Mouse (Mus musculus): Measurements from ENCODE around the gene Fras1. TPM values are rescaled to one million over a fixed set of nuclear protein-coding genes. Genes with fewer than 3 reads are reported as not detected.

Gene Fras1
- total RNA-seq, 2 experiments from 2014 or later: 21.1 to 24.8 TPM

DNA sequence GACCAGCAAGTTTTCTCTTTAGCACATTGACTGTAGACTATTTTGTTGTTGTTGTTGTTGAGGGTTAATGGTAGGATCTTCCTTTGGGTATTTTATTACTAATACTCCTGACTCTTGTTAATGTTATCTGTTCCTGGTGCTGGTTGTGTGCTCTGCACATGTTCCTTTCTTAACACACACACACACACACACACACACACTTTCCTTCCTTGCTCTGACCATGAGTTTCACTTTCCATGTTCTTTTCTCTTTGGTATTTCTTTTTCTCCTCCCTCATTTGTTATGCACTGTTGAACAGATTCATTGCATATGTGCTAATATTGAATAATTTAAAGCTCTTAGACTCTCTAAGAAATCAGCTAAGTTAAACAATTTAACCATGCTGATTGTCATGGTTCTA is 105.2 kb downstream of the Fras1 start:
- intact Hi-C loops (cut with DNase I): no loop called here

DNA sequence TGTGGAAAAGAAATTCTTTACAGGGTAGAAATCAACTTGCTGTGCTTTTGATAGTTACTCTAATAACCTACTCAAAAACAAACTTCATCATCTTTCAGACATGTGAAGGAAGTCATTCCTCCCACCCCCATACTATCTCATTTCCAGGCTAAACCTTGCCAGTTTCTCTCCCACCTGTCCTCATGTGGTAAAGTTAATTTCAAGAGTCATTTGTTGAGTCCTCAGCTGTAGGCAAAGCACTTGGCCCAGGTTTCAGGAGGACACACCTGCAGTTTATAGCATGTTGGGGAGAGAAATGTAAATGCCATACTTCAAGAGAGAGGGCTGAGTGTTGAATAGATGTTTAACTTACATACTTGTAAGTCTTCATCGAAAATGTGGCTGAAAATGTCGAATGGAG is 107.4 kb downstream of the Fras1 start:
- intact Hi-C loops (cut with DNase I): no loop called here
- DNase-seq: no peak

More for the DNA sequence above, 105.2 kb downstream of the Fras1 start:
- DNase-seq: no peak

DNA sequence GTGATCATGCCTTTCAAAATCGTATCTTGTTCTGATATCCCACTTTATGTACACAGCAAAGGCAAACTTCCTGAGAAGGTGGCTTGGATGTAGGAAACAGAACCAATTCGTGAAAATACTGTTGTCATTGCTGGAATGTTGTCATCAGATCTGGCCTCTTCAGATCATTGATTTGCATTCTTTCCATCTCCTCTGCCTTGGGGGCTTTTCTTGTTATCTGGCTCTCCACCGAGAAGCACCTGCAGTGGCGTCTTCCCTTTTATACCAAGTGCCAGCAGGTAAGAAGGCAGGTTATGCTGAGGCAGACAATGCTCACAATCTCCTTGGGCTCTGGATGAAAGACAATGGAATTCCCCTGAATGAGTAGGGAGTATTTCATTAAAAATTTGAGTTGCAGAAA is 108.3 kb downstream of the Fras1 start:
- DNase-seq: no peak
- intact Hi-C loops (cut with DNase I): no loop called here

DNA sequence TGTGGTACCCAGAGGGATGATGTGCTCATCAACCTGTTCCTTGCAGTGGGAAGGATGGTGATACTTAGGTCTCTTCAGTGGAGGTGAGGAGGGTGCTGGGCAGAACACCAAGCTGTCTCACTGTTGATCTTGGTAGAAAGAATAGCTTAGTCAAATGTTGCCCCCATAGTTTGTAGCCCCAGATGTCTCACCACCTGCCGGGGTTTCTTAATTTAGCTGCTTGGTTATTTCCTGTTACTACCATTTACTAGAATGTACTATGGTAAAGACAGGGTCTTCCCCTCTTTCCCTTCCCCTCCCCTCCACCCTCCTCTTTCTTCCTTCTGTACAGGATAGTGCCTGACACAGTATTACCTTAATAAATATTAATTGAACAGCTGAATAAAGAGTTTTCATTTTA is 118.7 kb downstream of the Fras1 start:
- intact Hi-C loops (cut with DNase I): no loop called here

DNA sequence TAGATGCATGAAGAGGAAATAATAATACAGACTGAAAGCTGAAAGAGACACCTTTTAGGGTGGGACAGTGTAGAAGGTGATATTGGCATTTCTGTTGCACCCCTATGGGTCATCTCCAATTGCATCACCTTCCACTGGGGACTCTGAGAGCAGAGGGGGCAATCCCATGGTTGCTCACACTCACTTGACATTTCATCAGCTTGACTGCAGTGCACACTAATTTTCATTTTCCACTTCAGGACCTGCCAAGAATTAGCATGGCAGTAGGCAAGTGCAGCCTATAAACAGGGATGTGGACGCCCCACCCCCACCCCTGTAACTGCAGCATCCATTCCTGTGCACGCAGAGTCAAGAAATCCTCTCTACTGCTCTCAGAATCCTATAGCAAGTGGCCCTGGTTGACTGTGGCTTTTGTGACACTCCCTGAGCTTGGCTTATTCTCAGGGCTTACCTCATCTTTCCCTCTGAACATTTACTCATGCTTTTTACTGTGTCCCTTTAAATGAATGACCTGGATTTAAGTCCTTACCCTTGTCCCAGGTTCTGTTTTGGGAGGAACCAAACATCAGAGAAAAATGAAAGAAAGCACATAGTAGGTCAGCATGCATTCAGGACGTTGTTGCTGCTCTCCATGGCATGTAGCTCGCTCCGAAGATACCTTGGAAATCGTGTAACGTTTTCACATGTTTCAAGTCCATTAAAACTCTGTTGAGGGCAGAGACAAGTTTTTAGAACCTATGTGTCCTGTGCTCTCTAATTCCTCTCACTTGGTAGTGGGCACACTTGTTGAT is 120.9 kb downstream of the Fras1 start:
- intact Hi-C loops (cut with DNase I): no loop called here
- no peak for DNase-seq

More for the DNA sequence above, 118.7 kb downstream of the Fras1 start:
- DNase-seq: no peak

DNA sequence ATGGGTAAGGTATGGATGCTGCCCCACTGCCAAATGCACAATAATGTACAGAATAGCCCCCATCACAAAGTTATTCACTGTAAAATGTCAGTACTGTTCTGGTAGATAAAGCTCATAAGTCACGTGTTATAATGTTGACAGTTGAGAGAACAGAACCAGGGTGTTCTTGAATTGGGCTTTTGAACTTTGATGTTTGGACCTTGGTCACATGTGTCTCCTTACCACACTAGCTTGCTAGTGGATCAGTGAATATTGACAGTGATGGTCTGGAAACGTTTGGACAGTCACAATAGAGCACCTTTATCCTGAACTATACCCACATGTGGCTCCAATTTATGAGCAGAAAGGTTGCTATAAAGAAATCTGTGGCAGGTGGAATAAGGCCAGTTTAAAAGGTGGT is 124.3 kb downstream of the Fras1 start:
- DNase-seq: no peak
- intact Hi-C loops (cut with DNase I): no loop called here

DNA sequence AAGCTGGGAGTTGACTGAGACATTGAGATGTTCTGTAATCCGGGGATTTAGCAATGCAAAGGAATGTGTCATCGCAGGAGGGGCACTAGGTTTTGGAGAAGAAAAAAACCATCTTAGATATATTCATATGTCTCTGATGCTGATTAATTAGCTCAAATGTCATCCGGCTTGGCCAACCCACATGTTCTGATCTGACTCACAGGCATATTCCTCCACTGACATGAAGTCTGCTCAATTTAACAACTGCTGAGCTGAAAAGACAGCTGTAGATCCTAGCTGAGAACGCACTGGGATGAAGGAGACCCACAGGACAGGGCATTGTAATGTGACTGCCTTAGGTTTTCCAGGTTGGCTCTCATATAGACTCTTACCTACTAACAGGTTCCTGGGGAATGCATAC is 128.0 kb downstream of the Fras1 start:
- intact Hi-C loops (cut with DNase I): no loop called here
- no peak for DNase-seq

DNA sequence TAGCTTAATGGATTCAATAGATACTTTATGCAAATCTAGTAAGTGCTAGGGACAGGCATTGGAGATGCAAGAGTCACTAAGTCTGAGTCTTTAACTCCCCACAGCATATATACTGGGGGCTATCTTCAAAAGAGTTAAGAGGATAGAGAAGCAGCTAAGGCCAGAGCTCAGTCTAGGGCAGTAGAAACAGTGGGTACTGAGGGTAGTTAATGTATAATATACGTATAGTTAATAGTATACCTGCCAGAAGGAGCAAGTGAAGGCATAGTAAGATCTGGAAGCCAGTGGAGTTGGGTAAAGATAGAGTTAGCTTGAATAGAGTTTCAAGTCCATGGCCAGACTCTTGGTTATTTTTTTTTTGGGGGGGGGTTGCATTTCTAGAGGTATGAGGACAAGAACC is 128.6 kb downstream of the Fras1 start:
- no peak for DNase-seq
- intact Hi-C loops (cut with DNase I): no loop called here

DNA sequence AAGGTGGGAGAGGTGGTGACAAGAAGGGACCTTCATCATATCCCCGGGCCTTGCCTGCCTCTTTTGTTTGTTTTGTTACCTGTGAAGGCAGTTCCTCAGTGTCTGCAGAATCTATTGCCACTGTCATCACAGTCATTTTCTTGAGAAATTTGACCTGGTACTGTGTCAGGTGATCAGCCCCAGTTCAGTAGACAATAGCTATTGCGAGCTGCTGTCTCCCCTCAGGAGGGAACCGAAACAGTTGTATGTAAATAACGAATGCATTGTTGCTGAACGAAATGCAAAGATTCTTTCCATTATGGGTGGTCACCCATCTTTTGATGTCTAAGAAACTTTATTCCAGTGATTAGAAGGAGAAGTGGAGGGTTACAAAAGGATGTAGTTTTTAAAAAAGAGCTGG is 137.2 kb downstream of the Fras1 start:
- intact Hi-C loops (cut with DNase I): no loop called here
- DNase-seq: no peak

DNA sequence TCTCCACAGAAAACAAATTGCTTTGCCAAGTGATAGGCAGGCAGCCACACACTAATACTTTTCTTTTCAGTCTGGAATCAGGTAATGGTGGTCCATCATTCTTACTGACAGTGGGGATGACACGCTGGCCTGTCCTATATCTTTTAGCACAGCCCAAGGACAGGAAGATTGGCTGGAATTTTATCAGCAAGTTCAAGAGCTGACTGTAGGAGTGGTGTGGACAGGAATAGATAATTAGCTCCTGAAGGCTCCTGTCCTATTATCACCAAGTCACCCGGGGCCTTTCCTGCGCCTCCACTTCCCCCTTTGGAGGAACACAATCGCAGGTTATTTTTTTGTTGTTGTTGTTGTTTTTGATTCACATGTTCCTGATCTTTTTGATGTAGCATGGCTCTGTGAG is 139.6 kb downstream of the Fras1 start:
- intact Hi-C loops (cut with DNase I): no loop called here
- no peak for DNase-seq

DNA sequence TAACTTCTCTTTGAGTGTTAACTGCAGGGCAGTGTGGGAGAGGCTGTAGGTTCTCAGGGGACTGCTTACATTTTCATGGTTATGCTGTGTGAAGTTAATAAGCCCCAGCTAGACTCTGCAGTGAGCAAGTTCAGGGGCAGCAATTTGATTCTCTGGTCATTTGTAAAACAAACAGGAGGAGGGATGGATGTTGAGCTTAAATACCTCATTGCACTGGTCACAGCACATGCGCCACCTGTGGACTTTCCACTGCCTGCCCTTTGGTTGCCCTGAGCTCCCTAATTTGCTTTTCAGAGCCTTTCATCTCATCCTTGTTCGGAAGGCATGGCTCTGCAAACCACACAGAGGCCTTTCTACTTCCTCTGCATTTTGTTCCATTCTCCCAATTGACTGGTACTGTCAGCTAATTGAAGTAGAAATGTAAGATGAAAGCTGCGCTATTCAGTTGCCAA is 142.1 kb downstream of the Fras1 start:
- no peak for DNase-seq
- intact Hi-C loops (cut with DNase I): no loop called here

DNA sequence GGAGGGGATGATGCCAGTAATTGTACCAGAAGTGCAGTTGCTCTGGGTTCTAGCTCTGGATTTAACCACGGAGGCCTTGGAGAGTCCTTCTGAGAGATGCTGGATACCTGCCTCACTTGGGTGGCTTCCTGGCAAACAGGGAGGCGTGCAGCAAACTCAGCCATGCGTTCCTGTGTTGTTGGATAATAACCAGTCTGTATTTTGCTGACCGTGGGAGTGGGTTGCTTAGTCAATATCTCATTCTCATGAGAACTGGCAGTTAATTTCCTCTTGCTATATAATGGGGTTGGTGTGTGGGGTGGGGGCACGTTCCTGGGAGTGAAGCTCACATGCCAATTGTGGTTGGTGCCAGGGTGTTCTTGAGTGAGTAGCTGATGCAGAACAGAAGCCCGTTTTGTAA is 142.6 kb downstream of the Fras1 start:
- intact Hi-C loops (cut with DNase I): no loop called here
- peak; percentile 1 for DNase-seq

DNA sequence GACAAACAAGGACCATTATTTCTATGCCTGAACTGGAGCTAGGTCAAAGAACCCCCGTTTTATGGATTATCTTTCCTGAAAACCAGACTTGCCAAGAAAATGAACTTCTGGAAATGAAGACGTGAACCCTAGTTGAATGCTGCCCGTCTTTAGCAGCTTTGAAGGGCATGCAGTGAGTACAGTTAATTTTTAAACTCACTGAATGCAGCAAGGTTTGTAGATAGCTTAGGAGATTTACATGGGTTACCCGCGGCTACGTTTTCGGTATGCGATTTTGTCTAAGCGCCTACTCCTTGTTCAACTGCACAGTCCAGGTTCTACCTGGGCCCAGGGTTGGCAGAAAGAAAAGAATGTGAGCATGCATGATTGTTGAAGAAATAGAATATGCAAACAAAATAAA is 147.8 kb downstream of the Fras1 start:
- intact Hi-C loops (cut with DNase I): no loop called here
- DNase-seq: no peak

DNA sequence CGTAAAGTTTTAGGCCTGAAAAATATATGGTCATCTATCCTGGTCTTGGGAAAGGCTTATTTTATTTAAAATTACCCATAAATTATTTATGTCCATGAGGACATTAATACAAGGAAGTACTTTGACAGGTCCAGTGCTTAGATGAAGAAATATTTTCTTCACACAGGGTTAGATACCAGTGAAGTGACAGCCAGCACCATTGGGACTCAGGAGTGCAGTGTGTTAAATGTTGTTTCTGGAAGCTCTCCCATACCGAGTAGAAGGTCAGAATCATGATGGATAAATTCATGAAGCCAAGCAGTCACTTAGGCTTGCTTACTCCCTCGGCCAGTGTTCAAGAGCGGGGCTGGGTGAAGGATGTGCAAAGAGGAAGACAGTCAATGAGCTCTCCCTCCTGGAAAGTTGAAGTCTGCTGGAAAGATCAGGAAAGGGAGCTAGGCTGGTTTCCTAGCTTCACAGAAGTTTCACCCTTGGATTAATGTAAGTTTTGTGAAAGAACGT is 149.2 kb downstream of the Fras1 start:
- intact Hi-C loops (cut with DNase I): no loop called here
- DNase-seq: no peak

DNA sequence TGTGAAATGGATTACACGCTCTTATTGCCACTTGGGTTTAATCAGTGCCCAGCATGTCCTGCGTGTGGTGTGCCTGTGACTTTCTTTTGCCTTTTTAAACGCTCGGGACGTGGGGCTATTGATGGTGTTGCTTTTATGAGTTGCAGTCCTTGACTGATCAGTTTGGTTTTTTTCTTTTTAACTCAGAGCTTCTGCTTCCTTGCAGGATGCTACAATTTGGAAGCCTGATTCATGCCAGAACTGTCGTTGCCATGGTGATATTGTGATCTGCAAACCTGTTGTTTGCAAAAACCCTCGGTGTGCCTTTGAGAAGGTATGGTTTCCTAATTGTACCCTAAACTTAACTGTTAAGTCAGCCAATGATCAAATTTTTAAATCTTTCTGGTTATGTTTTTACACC is 154.5 kb downstream of the Fras1 start:
- no peak for DNase-seq
- intact Hi-C loops (cut with DNase I): no loop called here

DNA sequence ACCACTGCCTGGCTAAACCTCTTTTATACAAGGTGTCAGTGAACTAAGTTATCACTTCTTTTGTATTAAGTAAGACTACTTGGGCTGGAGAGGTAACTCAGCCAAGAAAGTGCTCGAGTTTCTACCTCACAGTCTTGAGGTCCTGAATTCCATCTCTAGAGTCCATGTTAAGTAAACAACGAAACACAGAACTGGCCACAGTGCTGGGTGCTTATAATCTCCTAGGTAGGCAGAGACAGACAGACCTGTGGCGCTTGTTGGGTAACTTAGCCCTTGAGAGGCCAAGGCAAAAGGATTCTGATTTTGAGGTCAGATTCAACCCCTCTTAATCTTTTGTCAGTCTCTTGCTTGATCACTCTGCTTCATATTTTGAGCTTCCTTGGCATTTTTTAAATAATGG is 156.8 kb downstream of the Fras1 start:
- DNase-seq: no peak
- intact Hi-C loops (cut with DNase I): no loop called here

DNA sequence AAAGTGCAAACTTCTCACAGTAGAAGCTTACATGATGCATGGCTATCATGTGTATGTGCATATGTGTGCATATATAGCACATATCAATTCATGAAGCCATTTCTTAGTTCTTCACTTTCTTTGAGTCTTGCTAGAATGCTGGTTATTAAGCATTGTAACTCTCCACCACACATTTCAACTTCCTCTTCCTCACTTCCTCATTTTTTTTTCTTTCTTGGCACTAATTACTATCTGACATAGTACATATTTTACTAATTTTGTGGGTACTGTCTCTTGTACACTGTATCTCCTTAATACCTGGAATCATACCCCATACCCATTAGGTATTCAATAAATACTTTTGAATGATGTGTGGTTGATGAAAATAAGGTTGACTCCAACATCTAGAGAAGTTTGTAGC is 158.2 kb downstream of the Fras1 start:
- intact Hi-C loops (cut with DNase I): no loop called here
- no peak for DNase-seq

DNA sequence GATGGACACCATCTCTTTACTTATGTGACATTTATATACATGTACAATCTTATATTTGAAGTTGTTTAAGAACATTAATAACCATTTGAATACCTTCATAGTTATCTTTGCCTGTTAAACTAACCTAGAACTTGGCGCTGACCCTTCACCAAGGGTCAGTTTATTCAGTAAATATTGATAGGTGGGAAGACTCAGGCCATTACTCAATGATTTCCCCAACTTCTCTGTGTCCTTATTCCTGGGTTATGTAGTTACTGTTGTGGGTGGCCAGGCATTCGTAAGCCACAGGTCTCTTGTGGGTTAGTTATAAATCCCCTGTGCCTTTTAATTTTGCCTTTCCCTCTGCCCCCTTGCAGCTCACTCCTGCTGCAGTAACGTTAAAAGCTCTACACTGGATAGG is 162.8 kb downstream of the Fras1 start:
- DNase-seq: no peak
- intact Hi-C loops (cut with DNase I): no loop called here

DNA sequence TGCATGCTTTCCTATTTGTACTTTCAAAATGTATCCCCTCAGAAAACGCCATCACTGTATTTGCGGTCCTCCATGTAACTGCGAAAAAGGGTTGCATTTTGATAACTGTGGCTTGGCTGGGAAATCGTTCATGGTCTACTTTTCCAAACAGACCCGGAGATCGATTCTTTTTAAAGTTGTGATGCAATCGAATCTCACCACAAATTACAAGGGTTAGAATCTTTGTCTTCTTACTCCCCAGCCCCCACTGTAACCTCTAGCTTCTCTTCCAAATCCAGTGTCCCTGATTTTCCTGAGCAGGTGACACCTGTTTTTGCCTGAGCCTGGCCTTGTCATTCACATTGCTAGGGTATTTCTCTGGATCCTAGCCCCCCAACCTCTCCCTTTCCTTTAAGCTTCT is 163.2 kb downstream of the Fras1 start:
- intact Hi-C loops (cut with DNase I): no loop called here
- no peak for DNase-seq

DNA sequence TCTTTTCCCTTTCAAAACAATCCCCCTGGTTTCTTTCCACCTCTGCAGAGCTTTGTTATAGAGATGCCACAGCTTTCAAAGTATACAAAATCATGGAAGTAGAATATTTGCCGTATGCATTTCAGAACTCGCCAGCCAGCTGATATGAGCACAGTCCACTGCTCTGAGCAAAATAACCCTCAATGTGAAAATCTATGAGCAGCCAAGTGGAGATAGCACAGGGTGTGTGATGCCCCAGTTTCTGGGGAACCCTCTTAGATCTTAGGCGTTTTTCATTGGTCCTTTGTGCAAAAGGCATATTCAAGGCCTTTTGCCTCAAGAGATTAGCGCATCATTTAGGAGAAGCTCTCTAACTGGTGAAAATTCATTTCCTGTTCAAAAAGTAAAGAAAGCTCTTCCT is 170.4 kb downstream of the Fras1 start:
- no peak for DNase-seq
- intact Hi-C loops (cut with DNase I): no loop called here

DNA sequence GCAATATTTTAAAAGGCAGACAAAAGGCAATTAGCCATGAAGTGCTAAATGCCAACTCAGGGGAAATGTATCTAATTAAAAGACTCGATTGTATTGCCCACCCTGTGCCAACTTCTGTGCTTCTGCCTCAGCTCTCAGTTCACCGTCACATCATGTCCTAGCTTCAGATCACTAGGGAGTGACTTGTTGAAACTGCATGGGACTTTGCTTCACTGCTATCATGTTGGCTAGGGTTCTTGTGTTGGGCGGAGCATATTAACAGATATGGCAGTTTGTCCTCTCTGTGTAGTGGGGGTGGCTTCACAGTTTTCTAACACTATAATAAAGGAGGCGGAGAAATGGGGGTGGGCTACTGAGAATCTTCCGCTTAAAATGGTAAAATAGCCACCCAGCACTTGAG is 172.2 kb downstream of the Fras1 start:
- no peak for DNase-seq
- intact Hi-C loops (cut with DNase I): no loop called here

DNA sequence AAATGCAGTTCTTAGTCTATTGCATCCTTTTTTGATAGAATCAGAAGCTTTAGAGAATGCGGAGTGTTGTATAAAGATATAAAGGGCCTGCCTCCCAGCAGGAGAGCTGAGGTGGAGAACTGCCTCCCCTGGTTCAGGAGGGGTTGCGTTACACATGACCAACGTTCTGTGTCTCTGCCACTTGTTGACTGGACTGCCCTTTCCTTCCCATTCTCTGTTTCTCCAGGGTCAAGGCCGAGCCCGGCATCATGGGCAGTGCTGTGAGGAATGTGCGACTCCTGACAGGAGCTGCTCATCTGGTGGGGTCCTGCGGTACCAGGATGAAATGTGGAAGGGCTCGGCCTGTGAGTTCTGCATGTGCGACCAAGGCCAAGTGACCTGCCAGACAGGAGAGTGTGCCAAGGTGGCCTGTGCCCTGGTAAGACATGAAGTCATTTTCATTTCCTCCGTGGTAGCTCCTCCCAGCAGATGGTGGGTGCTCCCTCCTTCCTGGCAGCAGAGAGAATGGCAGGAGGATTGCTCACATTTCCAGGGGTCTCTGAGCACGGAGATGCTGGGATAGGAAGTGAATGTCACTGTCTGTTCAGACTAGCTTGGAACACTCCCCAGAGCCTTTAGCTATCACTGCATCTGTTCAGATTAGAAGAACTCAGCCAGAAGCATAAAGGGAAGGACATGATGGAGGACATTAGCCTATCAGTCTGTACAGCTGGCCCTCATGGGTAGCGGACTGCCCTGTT is 181.4 kb downstream of the Fras1 start:
- intact Hi-C loops (cut with DNase I): no loop called here
- no peak for DNase-seq
